Mouse (Mus musculus): Measurements from ENCODE around the gene 1700092M07Rik. TPM values are rescaled to one million over a fixed set of nuclear protein-coding genes. Genes with fewer than 3 reads are reported as not detected.
"Not testable (repeated sequence)": the region's sequence is repeated elsewhere in the genome, so short reads cannot be mapped to it uniquely, and the experiment has no call there.

The 1700092M07Rik gene
- polyA plus RNA-seq, 1 experiment = 3.4 TPM

- Histone ChIP-seq H3K4me3 (replicated peaks; ENCODE audit: control insufficient read depth, low read depth, low read length) (no peak overlapping the region), H3K27ac (ENCODE audit: control insufficient read depth, insufficient read depth, low read depth, low read length, poor library complexity) (no peak overlapping the region), H3K4me1 (ENCODE audit: control insufficient read depth, insufficient read depth, low read length) (no peaks in the 10 kb centered on the region; the same call in 1 of the 2 replicates)
- 51% methylated on average over 3 of the region's 3 CpGs for WGBS
- TF ChIP-seq CTCF (IDR thresholded peaks at IDR 0.05; ENCODE audit: control insufficient read depth, insufficient read depth, low read length) (no peak), POLR2A (IDR thresholded peaks at IDR 0.05; ENCODE audit: borderline replicate concordance, control insufficient read depth, low read depth, low read length) (no peak)
These were observed 13.7 kb upstream of the 1700092M07Rik start for GRCm38 (mm10) chr19:8726609-8727390.

GRCm38 (mm10) chr19:8727495-8728114, 12.9 kb upstream of the 1700092M07Rik start:
- no peaks in the 10 kb centered on the region for H3K4me1 ChIP-seq (ENCODE audit: control insufficient read depth, insufficient read depth, low read length)
- no peak overlapping the region for H3K4me3 ChIP-seq (replicated peaks; ENCODE audit: control insufficient read depth, low read depth, low read length)
- no peak overlapping the region for H3K27ac ChIP-seq (ENCODE audit: control insufficient read depth, insufficient read depth, low read depth, low read length, poor library complexity)
- TF ChIP-seq POLR2A (IDR thresholded peaks at IDR 0.05; ENCODE audit: borderline replicate concordance, control insufficient read depth, low read depth, low read length) (no peak), CTCF (IDR thresholded peaks at IDR 0.05; ENCODE audit: control insufficient read depth, insufficient read depth, low read length) (no peak)
- 51% methylated on average over 5 of the region's 5 CpGs for WGBS

- H3K4me3 ChIP-seq (replicated peaks; ENCODE audit: control insufficient read depth, low read depth, low read length) = not testable (repeated sequence)
- 66% methylated on average over 3 of the region's 3 CpGs for WGBS
These were observed 12.0 kb upstream of the 1700092M07Rik start for GRCm38 (mm10) chr19:8728335-8729099.

GRCm38 (mm10) chr19:8734334-8734733, 6.2 kb upstream of the 1700092M07Rik start:
- Histone ChIP-seq H3K4me3 (replicated peaks; ENCODE audit: control insufficient read depth, low read depth, low read length) (no peak overlapping the region), H3K4me1 (ENCODE audit: control insufficient read depth, insufficient read depth, low read length) (no peaks in the 10 kb centered on the region), H3K27ac (ENCODE audit: control insufficient read depth, insufficient read depth, low read depth, low read length, poor library complexity) (no peak overlapping the region)
- 56% methylated on average over 3 of the region's 3 CpGs for WGBS
- no peak for TF ChIP-seq POLR2A (IDR thresholded peaks at IDR 0.05; ENCODE audit: borderline replicate concordance, control insufficient read depth, low read depth, low read length)
- no peak for TF ChIP-seq CTCF (IDR thresholded peaks at IDR 0.05; ENCODE audit: control insufficient read depth, insufficient read depth, low read length)

More at GRCm38 (mm10) chr19:8728335-8729099, 12.0 kb upstream of the 1700092M07Rik start:
- not testable (repeated sequence) for H3K27ac ChIP-seq (ENCODE audit: control insufficient read depth, insufficient read depth, low read depth, low read length, poor library complexity); H3K4me1 ChIP-seq (ENCODE audit: control insufficient read depth, insufficient read depth, low read length)

- Histone ChIP-seq H3K4me3 (replicated peaks; ENCODE audit: control insufficient read depth, low read depth, low read length) (peak within 1 kb of the TSS; percentile 93), H3K27ac (ENCODE audit: control insufficient read depth, insufficient read depth, low read depth, low read length, poor library complexity) (peak within 1 kb of the TSS; percentile 18; the same call in 1 of the 2 replicates), H3K4me1 (ENCODE audit: control insufficient read depth, insufficient read depth, low read length) (no peaks in the 10 kb centered on the region)
- TF ChIP-seq POLR2A (IDR thresholded peaks at IDR 0.05; ENCODE audit: borderline replicate concordance, control insufficient read depth, low read depth, low read length) = peak; percentile 93
- TF ChIP-seq CTCF (IDR thresholded peaks at IDR 0.05; ENCODE audit: control insufficient read depth, insufficient read depth, low read length) = no peak
- under 1% methylated on average over 32 of the region's 32 CpGs for WGBS
These were observed 4.9 kb upstream of the 1700092M07Rik start, which contains the start of gene Wdr74 for GRCm38 (mm10) chr19:8735389-8736159. Gene Wdr74 (plus strand): TSS chr19:8735827.

- no peak for TF ChIP-seq CTCF (IDR thresholded peaks at IDR 0.05; ENCODE audit: control insufficient read depth, insufficient read depth, low read length)
- no peak for TF ChIP-seq POLR2A (IDR thresholded peaks at IDR 0.05; ENCODE audit: borderline replicate concordance, control insufficient read depth, low read depth, low read length)
- peak overlapping the region; percentile 93 for H3K4me3 ChIP-seq (replicated peaks; ENCODE audit: control insufficient read depth, low read depth, low read length)
- H3K4me1 ChIP-seq (ENCODE audit: control insufficient read depth, insufficient read depth, low read length) = 0 out of 2 replicates have a peak, but pooled peaks cover 1% of the 10 kb centered on the region
- peak overlapping the region; percentile 18; the same call in 1 of the 2 replicates for H3K27ac ChIP-seq (ENCODE audit: control insufficient read depth, insufficient read depth, low read depth, low read length, poor library complexity)
- 2% methylated on average over 11 of the region's 11 CpGs for WGBS
These were observed 4.4 kb upstream of the 1700092M07Rik start for GRCm38 (mm10) chr19:8736160-8736467.

GRCm38 (mm10) chr19:8738911-8739310, 1.6 kb upstream of the 1700092M07Rik start:
- H3K4me1 ChIP-seq (ENCODE audit: control insufficient read depth, insufficient read depth, low read length) = peaks cover 1% of the 10 kb centered on the region
- WGBS = 84% methylated on average over 7 of the region's 7 CpGs
- no peak overlapping the region for H3K27ac ChIP-seq (ENCODE audit: control insufficient read depth, insufficient read depth, low read depth, low read length, poor library complexity)
- no peak overlapping the region for H3K4me3 ChIP-seq (replicated peaks; ENCODE audit: control insufficient read depth, low read depth, low read length)
- TF ChIP-seq POLR2A (IDR thresholded peaks at IDR 0.05; ENCODE audit: borderline replicate concordance, control insufficient read depth, low read depth, low read length) (no peak), CTCF (IDR thresholded peaks at IDR 0.05; ENCODE audit: control insufficient read depth, insufficient read depth, low read length) (no peak)

Measured in bone marrow, adult 2 months (tissue).